Mouse (Mus musculus) stomach, postnatal 0 days (tissue): ENCODE measurements around the gene Pdcd10.

ENCODE experiments used
- CTCF ChIP-seq: IDR thresholded peaks from 2 replicates; pipeline ENCODE4 v1.5.1; 2016; ENCODE audit warnings: antibody characterized with exemption, low read depth, mild to moderate bottlenecking, moderate library complexity
- EP300 ChIP-seq: optimal IDR thresholded peaks from 2 replicates; pipeline ENCODE3; 2016; ENCODE audit warnings: antibody characterized with exemption

GRCm38 (mm10) chr3:75542852-75543251 is 13.8 kb downstream of the Pdcd10 start:
- TF ChIP-seq EP300 (no peak), CTCF (no peak)
